Mouse (Mus musculus): Measurements from ENCODE around the gene Ccnk.

Gene Ccnk

GRCm38 (mm10) chr12:108187541-108188091, 8.2 kb downstream of the Ccnk start:
- no peak for DNase-seq (ENCODE audit: low spot score)

DNA sequence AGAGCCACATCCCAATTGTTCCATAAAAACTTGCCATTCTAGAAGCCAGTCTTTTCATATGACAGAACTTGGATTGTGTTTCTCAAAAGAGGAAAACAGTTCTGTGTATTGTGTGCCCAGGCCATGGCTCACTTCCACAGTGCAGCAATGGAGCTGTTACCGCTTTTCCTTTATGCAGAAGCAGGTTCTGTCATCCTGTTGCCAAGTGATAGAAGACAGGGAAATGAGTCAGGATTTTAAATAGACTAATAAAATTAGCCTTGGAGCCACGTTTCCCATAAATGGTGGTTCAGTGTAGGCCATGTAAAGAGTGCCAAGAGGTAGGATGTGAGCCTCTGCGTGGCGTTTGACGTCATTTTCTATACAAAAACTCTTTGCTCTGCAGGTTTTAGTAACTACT, 14.5 kb downstream of the Ccnk start:
- no peak for DNase-seq (ENCODE audit: low spot score)

- DNase-seq (ENCODE audit: low spot score), result no peak
Measured at GRCm38 (mm10) chr12:108195761-108196160, 16.4 kb downstream of the Ccnk start.

GRCm38 (mm10) chr12:108198447-108198846, 19.1 kb downstream of the Ccnk start:
- no peak for DNase-seq (ENCODE audit: low spot score)

DNA sequence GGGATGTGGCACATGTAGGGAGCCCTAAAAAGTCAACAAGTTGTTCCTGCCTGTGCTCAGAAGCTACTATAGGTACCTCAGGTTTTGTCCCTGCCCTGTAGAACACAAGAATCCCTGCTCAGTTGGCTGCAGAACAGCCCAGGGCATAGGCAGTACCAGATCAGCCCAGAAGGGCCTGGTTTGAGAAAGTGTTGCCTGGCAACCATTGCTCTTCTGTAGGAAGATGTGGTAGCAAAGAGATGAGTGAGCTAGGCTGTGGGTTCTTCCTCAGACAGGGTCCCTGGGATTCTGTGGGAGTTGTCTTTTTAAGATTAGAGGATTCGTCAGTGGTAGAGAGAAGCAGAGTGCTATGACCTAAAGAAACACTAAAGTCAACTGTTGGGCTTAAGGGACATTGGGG, 20.7 kb downstream of the Ccnk start:
- DNase-seq (ENCODE audit: low spot score), result no peak

GRCm38 (mm10) chr12:108203895-108204294, 24.5 kb downstream of the Ccnk start:
- no peak for DNase-seq (ENCODE audit: low spot score)

DNA sequence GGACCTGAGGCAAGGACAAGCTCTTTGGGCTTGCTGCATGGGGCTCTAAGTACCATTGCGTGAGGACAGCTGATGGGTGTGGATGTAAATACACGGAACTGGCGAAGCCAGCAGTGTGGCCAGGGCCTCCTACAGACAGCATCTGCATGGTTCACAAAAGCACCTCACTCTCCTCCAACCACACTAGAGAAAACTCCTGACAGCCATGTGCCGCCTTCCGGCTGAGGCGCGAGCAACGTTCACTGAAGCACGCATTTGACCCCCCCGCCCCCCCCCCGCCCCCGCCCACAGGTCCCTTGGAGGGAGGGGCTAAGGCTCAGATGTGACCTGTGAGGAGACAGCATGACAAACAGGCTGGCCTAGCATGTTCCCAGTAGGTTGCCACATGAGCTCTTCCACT, 25.6 kb downstream of the Ccnk start:
- DNase-seq (ENCODE audit: low spot score), result no peak

DNA sequence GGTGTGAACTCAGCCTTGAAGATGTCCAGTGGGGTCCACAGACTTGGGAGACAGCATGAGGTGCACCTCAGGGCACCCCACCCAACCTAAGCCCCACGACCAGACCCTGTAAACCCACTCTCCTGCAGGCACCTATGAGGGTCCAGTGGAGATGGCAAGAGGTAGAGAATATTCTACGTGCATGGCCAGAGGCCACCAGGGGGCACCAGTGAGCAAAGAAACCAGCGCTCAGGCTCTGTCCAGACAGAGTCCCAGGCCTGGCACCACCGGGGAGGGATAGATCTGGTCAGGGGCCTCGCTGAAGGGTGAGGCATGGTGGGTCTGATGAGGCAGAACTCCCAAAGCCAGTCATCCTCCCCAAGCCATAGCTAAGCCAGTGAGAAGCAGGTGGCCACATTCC, 27.3 kb downstream of the Ccnk start:
- DNase-seq (ENCODE audit: low spot score), result peak; percentile 58

- no peak for DNase-seq (ENCODE audit: low spot score)
Measured at GRCm38 (mm10) chr12:108208216-108208615, 28.8 kb downstream of the Ccnk start.

DNA sequence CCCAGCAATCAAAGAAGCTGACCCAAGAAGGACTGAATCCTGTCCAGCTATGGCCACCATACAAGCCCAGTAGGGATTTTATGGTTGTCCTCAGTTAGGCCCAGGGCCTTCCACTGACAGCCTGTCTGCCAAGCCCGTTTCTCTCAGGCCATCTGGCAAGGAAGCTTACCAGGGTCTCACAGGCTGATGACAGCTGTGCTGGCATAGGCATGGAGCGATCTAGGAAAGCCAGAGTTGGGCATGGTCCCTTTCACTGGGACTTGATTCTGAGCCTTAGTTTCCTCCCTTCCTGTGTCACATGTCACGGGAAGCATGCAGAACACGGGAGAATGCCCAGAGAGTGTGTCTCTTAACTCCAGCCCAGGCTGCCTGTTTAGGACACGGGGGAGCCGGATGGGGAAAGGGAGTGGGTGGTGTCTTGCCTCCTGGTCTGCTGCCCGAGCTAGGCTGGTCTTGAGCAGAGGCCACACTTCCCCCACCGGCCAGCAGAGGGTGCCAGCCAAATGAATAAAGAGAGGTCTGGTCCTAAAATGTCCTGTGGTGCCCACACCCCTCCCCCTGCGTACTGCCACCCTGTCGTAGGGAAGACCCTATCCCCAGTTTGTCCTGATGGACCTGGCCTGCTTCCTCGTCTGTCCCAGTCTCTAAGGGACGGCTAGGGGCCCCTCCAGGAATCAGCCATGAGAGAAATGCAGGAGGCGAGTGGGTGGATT, 29.5 kb downstream of the Ccnk start:
- peak; percentile 34 for DNase-seq (ENCODE audit: low spot score)

DNA sequence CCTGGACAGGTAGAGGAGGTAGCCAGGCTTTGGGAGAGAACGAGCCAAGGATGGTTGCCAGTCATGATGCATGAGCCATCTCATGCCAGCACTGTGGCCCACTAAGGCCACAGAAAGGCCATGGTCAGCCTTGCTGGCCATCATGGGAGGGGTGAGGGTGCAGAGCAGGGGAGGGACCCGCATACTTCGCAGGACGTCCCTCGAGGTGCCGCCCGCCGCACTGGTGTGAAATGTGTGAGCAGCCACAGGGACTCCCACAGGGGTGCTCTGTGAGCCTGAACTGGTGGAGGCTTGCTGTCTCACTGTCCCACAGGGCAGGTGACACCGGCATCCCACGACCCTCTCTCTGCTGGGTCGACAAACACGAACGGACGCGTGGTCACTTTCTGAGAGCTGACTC, 31.2 kb downstream of the Ccnk start:
- DNase-seq (ENCODE audit: low spot score), result no peak

GRCm38 (mm10) chr12:108212071-108212470, 32.7 kb downstream of the Ccnk start:
- DNase-seq (ENCODE audit: low spot score), result no peak

GRCm38 (mm10) chr12:108212476-108212875, 33.1 kb downstream of the Ccnk start:
- DNase-seq (ENCODE audit: low spot score), result no peak

GRCm38 (mm10) chr12:108213090-108214041, 34.0 kb downstream of the Ccnk start:
- DNase-seq (ENCODE audit: low spot score), result no peak

- DNase-seq (ENCODE audit: low spot score), result no peak
Measured at GRCm38 (mm10) chr12:108215090-108215489, 35.7 kb downstream of the Ccnk start.

- no peak for DNase-seq (ENCODE audit: low spot score)
Measured at GRCm38 (mm10) chr12:108216611-108217370, 37.4 kb downstream of the Ccnk start.

- DNase-seq (ENCODE audit: low spot score), result peak; percentile 25
Measured at GRCm38 (mm10) chr12:108217572-108217971, 38.2 kb downstream of the Ccnk start.

DNA sequence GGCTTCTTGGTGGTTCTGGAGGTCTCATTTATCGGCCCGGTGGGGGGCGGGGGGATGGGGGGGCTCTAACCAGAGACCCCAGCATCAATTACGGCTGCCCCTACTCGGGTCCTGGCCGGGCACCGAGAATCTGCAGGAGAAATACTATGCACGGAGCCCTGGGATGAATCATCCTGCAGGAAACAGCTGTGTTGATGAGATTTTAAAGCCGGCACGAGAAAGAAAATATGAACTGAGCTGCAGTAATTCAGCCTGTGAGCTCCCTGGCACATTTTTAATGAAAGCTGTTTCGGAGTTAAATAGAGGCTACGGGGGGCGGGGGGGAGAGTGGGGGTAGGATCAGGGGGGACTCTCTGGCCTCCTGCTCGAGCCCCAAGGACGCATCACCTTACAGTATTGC, 39.8 kb downstream of the Ccnk start:
- DNase-seq (ENCODE audit: low spot score), result no peak

DNA sequence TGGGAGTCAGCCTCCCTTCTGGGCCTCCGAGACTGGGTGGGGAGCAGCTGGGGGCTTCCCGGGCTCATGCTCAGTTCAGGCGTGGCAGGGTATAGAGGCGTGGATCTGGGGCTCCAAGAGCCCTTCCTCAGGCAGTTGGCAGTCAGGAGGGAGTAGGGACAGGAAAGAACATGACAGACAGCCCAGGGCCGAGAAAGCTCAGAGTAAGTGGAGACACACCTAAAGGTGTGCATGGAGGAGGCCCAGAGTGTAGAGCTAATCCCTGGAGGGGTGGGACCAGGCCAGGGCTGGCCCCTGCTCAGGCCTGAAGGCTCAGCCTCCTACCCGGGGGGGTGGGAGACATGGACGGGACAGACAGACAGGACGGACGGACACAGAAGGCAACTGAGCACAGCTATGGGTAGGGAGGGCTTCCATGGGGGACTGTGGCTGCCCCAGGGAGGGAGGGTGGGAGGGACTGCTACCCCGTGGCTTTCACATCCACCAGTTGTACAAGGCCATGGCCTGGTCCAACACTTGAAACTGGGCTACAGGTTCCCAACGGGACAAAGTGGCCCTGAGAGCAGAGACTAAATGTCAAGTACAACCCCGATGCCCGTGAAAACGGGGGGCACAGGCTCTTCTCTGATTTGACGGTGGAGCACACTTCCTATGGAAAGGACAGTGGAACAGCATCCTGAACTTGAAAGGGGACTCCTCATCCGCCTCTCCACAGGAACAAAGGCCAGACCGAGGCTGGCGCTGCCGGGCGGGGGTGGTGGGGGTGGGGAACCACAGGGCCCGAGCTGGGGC, 40.6 kb downstream of the Ccnk start:
- no peak for DNase-seq (ENCODE audit: low spot score)

GRCm38 (mm10) chr12:108220621-108221020, 41.2 kb downstream of the Ccnk start:
- DNase-seq (ENCODE audit: low spot score), result no peak

GRCm38 (mm10) chr12:108221206-108221605, 41.8 kb downstream of the Ccnk start:
- DNase-seq (ENCODE audit: low spot score), result no peak

Data from c-Kit-positive CD71-positive TER-119-positive erythroid progenitor cells, embryonic 14.5 days (primary cell).